Mouse (Mus musculus) CH12.LX (cell line): ENCODE measurements around the gene Hand2. TPM values are rescaled to one million over a fixed set of nuclear protein-coding genes. Genes with fewer than 3 reads are reported as not detected.

Experiments
- DNase-seq: peaks from one replicate; pipeline ENCODE4 v3.0.0-alpha.2; 2013; ENCODE audit errors: extremely low read depth
- H3K27ac ChIP-seq: 2 replicates; pipeline ENCODE4 v1.5.1; 2012; ENCODE audit warnings: low read depth, mild to moderate bottlenecking, control low read depth, moderate library complexity; ENCODE audit not compliant: insufficient read depth
- H3K27me3 ChIP-seq: replicated peaks from 2 replicates; pipeline ENCODE3; 2012; ENCODE audit warnings: inconsistent platforms
- H3K36me3 ChIP-seq, 2 experiments: replicated peaks in 1 of 2; 2 replicates each; pipeline versions ENCODE3 to v1.6.1; 2012; ENCODE audit warnings: inconsistent platforms in 1 of 2, low read length in 1 of 2, mild to moderate bottlenecking in 1 of 2, mixed read lengths in 1 of 2, moderate library complexity in 1 of 2; ENCODE audit not compliant: control insufficient read depth in 1 of 2, insufficient read depth in 1 of 2
- H3K4me1 ChIP-seq, 2 experiments: 2 replicates each; pipeline ENCODE4 v1.6.1; 2012; ENCODE audit warnings: inconsistent platforms in 1 of 2, moderate library complexity in 1 of 2; ENCODE audit not compliant: insufficient read depth in 2 of 2, control insufficient read depth in 1 of 2
- H3K4me2 ChIP-seq: 2 replicates; pipeline ENCODE4 v1.6.1; 2012; ENCODE audit warnings: low read depth, mild to moderate bottlenecking, control low read depth; ENCODE audit not compliant: poor library complexity, insufficient read depth, severe bottlenecking
- H3K4me3 ChIP-seq, 3 experiments: fragments of 150-350 bp in 1 of 3; sonication (generic) in 1 of 3; replicated peaks in 1 of 3; 2 replicates each; pipeline versions ENCODE3 to v1.5.1; 2011 to 2012; ENCODE audit warnings: low read depth in 2 of 3, low read length in 2 of 3, mild to moderate bottlenecking in 2 of 3, moderate library complexity in 2 of 3, control low read depth in 1 of 3, improper control_type of control experiment in 1 of 3, inconsistent platforms in 1 of 3, mixed read lengths in 1 of 3; ENCODE audit not compliant: poor library complexity in 1 of 3
- H3K79me2 ChIP-seq: replicated peaks from 2 replicates; pipeline ENCODE4 v1.6.1; 2012; ENCODE audit warnings: mild to moderate bottlenecking, moderate library complexity; ENCODE audit not compliant: control insufficient read depth, poor library complexity, insufficient read depth, severe bottlenecking; ENCODE audit errors: extremely low read depth
- H3K9ac ChIP-seq: 2 replicates; pipeline ENCODE4 v1.6.1; 2012; ENCODE audit warnings: low read depth, mild to moderate bottlenecking, control low read depth, moderate library complexity; ENCODE audit not compliant: insufficient read depth
- H3K9me3 ChIP-seq: replicated peaks from 2 replicates; pipeline ENCODE3; 2012; ENCODE audit warnings: low read length, inconsistent platforms, mixed read lengths
- BHLHE40 ChIP-seq: IDR thresholded peaks from 2 replicates; pipeline ENCODE4 v1.6.1; 2011; ENCODE audit warnings: mild to moderate bottlenecking, low read depth, low read length, improper control_type of control experiment
- CHD1 ChIP-seq: IDR thresholded peaks from 2 replicates; pipeline ENCODE4 v1.6.1; 2012; ENCODE audit warnings: low read depth, low read length, improper control_type of control experiment, inconsistent platforms
- CHD2 ChIP-seq: IDR thresholded peaks from 2 replicates; pipeline ENCODE4 v1.6.1; 2011; ENCODE audit warnings: low read length, improper control_type of control experiment
- CTCF ChIP-seq, 2 experiments: IDR thresholded peaks in 1 of 2; conservative IDR thresholded peaks in 1 of 2; 2 replicates each; pipeline ENCODE4 v1.5.1; 2011 to 2012; ENCODE audit warnings: low read depth in 2 of 2, low read length in 2 of 2, improper control_type of control experiment in 1 of 2, inconsistent platforms in 1 of 2, mild to moderate bottlenecking in 1 of 2, moderate library complexity in 1 of 2
- ELF1 ChIP-seq: IDR thresholded peaks from 2 replicates; pipeline ENCODE4 v1.6.1; 2014; ENCODE audit warnings: low read depth, mild to moderate bottlenecking, inconsistent platforms, low read length, improper control_type of control experiment
- EP300 ChIP-seq: IDR thresholded peaks from 2 replicates; pipeline ENCODE4 v1.6.1; 2011; ENCODE audit warnings: low read length, improper control_type of control experiment
- ETS1 ChIP-seq: conservative IDR thresholded peaks from 2 replicates; pipeline ENCODE4 v1.6.1; 2012; ENCODE audit warnings: low read depth, mild to moderate bottlenecking, inconsistent platforms, low read length, improper control_type of control experiment, moderate library complexity
- HCFC1 ChIP-seq: IDR thresholded peaks from 2 replicates; pipeline ENCODE4 v1.6.1; 2012; ENCODE audit warnings: low read depth, mild to moderate bottlenecking, inconsistent platforms, low read length, improper control_type of control experiment
- IRF4 ChIP-seq: IDR thresholded peaks from 2 replicates; pipeline ENCODE4 v1.6.1; 2014; ENCODE audit warnings: low read depth, mild to moderate bottlenecking, inconsistent platforms, low read length, improper control_type of control experiment
- JUN ChIP-seq: IDR thresholded peaks from 2 replicates; pipeline ENCODE4 v1.6.1; 2011; ENCODE audit warnings: low read depth, mild to moderate bottlenecking, low read length, improper control_type of control experiment, moderate library complexity; ENCODE audit not compliant: insufficient read depth
- JUND ChIP-seq: conservative IDR thresholded peaks from 2 replicates; pipeline ENCODE4 v1.6.1; 2011; ENCODE audit warnings: low read depth, low read length, improper control_type of control experiment
- KAT2A ChIP-seq: IDR thresholded peaks from 2 replicates; pipeline ENCODE4 v1.6.1; 2012; ENCODE audit warnings: low read length, improper control_type of control experiment, inconsistent platforms; ENCODE audit not compliant: insufficient replicate concordance
- MAFK ChIP-seq: IDR thresholded peaks from 2 replicates; pipeline ENCODE4 v1.6.1; 2011; ENCODE audit warnings: low read length, improper control_type of control experiment; ENCODE audit not compliant: insufficient replicate concordance
- MAZ ChIP-seq: IDR thresholded peaks from 2 replicates; pipeline ENCODE4 v1.6.1; 2012; ENCODE audit warnings: low read depth, mild to moderate bottlenecking, inconsistent platforms, low read length, improper control_type of control experiment, moderate library complexity
- MEF2A ChIP-seq: IDR thresholded peaks from 2 replicates; pipeline ENCODE4 v1.6.1; 2014; ENCODE audit warnings: low read depth, mild to moderate bottlenecking, inconsistent platforms, low read length, improper control_type of control experiment, borderline replicate concordance
- MYC ChIP-seq: IDR thresholded peaks from 2 replicates; pipeline ENCODE4 v1.6.1; 2011; ENCODE audit warnings: low read depth, mild to moderate bottlenecking, improper control_type of control experiment, low read length
- NELFE ChIP-seq: IDR thresholded peaks from 2 replicates; pipeline ENCODE4 v1.6.1; 2011; ENCODE audit warnings: low read depth, low read length, improper control_type of control experiment
- NRF1 ChIP-seq: IDR thresholded peaks from 2 replicates; pipeline ENCODE4 v1.6.1; 2014; ENCODE audit warnings: low read depth, mild to moderate bottlenecking, inconsistent platforms, low read length, improper control_type of control experiment, moderate library complexity
- PAX5 ChIP-seq: IDR thresholded peaks from 2 replicates; pipeline ENCODE4 v1.6.1; 2012; ENCODE audit warnings: low read length, inconsistent platforms, mixed read lengths
- POLR2A ChIP-seq: IDR thresholded peaks from 2 replicates; pipeline ENCODE4 v1.6.1; 2011; ENCODE audit warnings: low read depth, mild to moderate bottlenecking, improper control_type of control experiment, low read length
- POLR2AphosphoS2 ChIP-seq: IDR thresholded peaks from 2 replicates; pipeline ENCODE4 v1.6.1; 2011; ENCODE audit warnings: low read depth, low read length, improper control_type of control experiment
- RAD21 ChIP-seq: IDR thresholded peaks from 2 replicates; pipeline ENCODE4 v1.6.1; 2011; ENCODE audit warnings: low read depth, mild to moderate bottlenecking, low read length, improper control_type of control experiment, moderate library complexity
- SIN3A ChIP-seq: IDR thresholded peaks from 2 replicates; pipeline ENCODE4 v1.6.1; 2012; ENCODE audit warnings: low read length, improper control_type of control experiment, inconsistent platforms
- SMC3 ChIP-seq: IDR thresholded peaks from 2 replicates; pipeline ENCODE4 v1.6.1; 2011; ENCODE audit warnings: low read depth, low read length, improper control_type of control experiment
- TBP ChIP-seq: conservative IDR thresholded peaks from 2 replicates; pipeline ENCODE4 v1.6.1; 2011; ENCODE audit warnings: low read depth, low read length, improper control_type of control experiment
- TCF12 ChIP-seq: IDR thresholded peaks from 2 replicates; pipeline ENCODE4 v1.6.1; 2014; ENCODE audit warnings: low read depth, mild to moderate bottlenecking, inconsistent platforms, low read length, improper control_type of control experiment
- UBTF ChIP-seq: IDR thresholded peaks from 2 replicates; pipeline ENCODE4 v1.6.1; 2012; ENCODE audit warnings: low read depth, mild to moderate bottlenecking, inconsistent platforms, low read length, improper control_type of control experiment, moderate library complexity
- USF1 ChIP-seq: IDR thresholded peaks from 2 replicates; pipeline ENCODE4 v1.6.1; 2014; ENCODE audit warnings: low read depth, mild to moderate bottlenecking, inconsistent platforms, low read length, improper control_type of control experiment
- USF2 ChIP-seq: conservative IDR thresholded peaks from 2 replicates; pipeline ENCODE4 v1.6.1; 2011; ENCODE audit warnings: low read depth, low read length, improper control_type of control experiment
- ZMIZ1 ChIP-seq: IDR thresholded peaks from 2 replicates; pipeline ENCODE4 v1.6.1; 2012; ENCODE audit warnings: low read depth, mild to moderate bottlenecking, inconsistent platforms, low read length, improper control_type of control experiment
- ZNF384 ChIP-seq: IDR thresholded peaks from 2 replicates; pipeline ENCODE4 v1.6.1; 2012; ENCODE audit warnings: low read depth, low read length, improper control_type of control experiment, inconsistent platforms
- dilution Hi-C: fragments of 300-500 bp; cut with MboI; formaldehyde crosslinking; loops from 2 replicates; pipeline ENCODE4 v1.14.3; 2020; ENCODE audit warnings: low sequenced_read_pairs; ENCODE audit not compliant: extremely low pct_unique_long_range_greater_than_20kb, extremely low pct_ligation_motif_present
- in situ Hi-C: fragments of 300-500 bp; cut with MboI; formaldehyde crosslinking; loops from 3 replicates; pipeline ENCODE4 v1.14.3; 2019; ENCODE audit warnings: low sequenced_read_pairs, low pct_ligation_motif_present, low pct_unique_long_range_greater_than_20kb, mixed read lengths
- polyA plus RNA-seq: library from polyadenylated mRNA; unstranded; fragments of >175 nt; gene quantifications from 2 replicates; pipeline ENCODE4 v1.2.1, GENCODE M21; 2012; ENCODE audit warnings: low read depth; ENCODE audit not compliant: insufficient read length
- total RNA-seq, 2 experiments: library from RNA; depleted of rRNA; stranded (reverse); fragments of 300-350 nt in 1 of 2; fragments of >200 nt in 1 of 2; gene quantifications; 2 replicates each; pipeline ENCODE4 v1.2.3; 2012 to 2014

The Hand2 gene
- total and polyA plus RNA-seq, 3 experiments = not detected

- Histone ChIP-seq H3K27me3 (no peaks in the 10 kb centered on the region), H3K9me3 (peaks cover 5% of the 10 kb centered on the region), H3K79me2 (no peaks in the 10 kb centered on the region)
- TF ChIP-seq MAZ (no peak), POLR2AphosphoS2 (no peak), ELF1 (no peak), IRF4 (no peak), NELFE (no peak), TBP (no peak), MYC (no peak), JUN (no peak), SMC3 (no peak), ETS1 (no peak), KAT2A (no peak), CTCF (conservative IDR thresholded peaks at IDR 0.05 in 1 of 2, IDR thresholded peaks at IDR 0.05 in 1 of 2; ENCODE audit: low read depth in 2 of 2, low read length in 2 of 2) (no peak), HCFC1 (no peak), SIN3A (no peak), MAFK (no peak)
- TF ChIP-seq, all 38 proteins: peak for 0
- no peak overlapping the region for H3K9ac ChIP-seq
- H3K4me3 ChIP-seq = no peak overlapping the region
- in situ Hi-C loops = no loop called here
- DNase-seq = no peak
- H3K27ac ChIP-seq = no peak overlapping the region
- H3K36me3 ChIP-seq = no peaks in the 10 kb centered on the region
- dilution Hi-C loops = no loop called here
- peaks cover 0 to 3% of the 10 kb centered on the region in 2 experiments; a peak in 2 of 4 replicates for H3K4me1 ChIP-seq
- H3K4me2 ChIP-seq = no peak overlapping the region
Measured at GRCm38 (mm10) chr8:57362881-57363280, 42.1 kb downstream of the Hand2 start.

- Histone ChIP-seq H3K9ac (no peak overlapping the region), H3K4me1 (no peaks in the 10 kb centered on the region), H3K36me3 (no peaks in the 10 kb centered on the region), H3K27ac (no peak overlapping the region), H3K79me2 (no peaks in the 10 kb centered on the region), H3K4me2 (no peak overlapping the region), H3K27me3 (no peaks in the 10 kb centered on the region), H3K4me3 (no peak overlapping the region), H3K9me3 (no peaks in the 10 kb centered on the region)
- no peak for TF ChIP-seq TBP
- no peak for TF ChIP-seq CHD2
- no peak for TF ChIP-seq TCF12
- no peak for TF ChIP-seq CHD1
- TF ChIP-seq USF2 = no peak
- peak in 1 of 2 experiments; percentile 48; a peak in 2 of 4 replicates for TF ChIP-seq CTCF (conservative IDR thresholded peaks at IDR 0.05 in 1 of 2, IDR thresholded peaks at IDR 0.05 in 1 of 2; ENCODE audit: low read depth in 2 of 2, low read length in 2 of 2)
- no peak for TF ChIP-seq MYC
- no peak for TF ChIP-seq MAFK
- no peak for TF ChIP-seq JUND
- no peak for TF ChIP-seq UBTF
- TF ChIP-seq ZNF384 = no peak
- peak; percentile 22; the same call in 1 of the 2 replicates for TF ChIP-seq SMC3
- no peak for TF ChIP-seq JUN
- TF ChIP-seq EP300 = no peak
- no peak for TF ChIP-seq SIN3A
- no peak for TF ChIP-seq HCFC1
- no peak for TF ChIP-seq POLR2A
- no peak for TF ChIP-seq NELFE
- TF ChIP-seq IRF4 = no peak
- no peak for TF ChIP-seq NRF1
- TF ChIP-seq ZMIZ1 = no peak
- TF ChIP-seq USF1 = no peak
- TF ChIP-seq MAZ = no peak
- no peak for TF ChIP-seq BHLHE40
- TF ChIP-seq MEF2A = no peak
- TF ChIP-seq PAX5 = no peak
- TF ChIP-seq RAD21 = peak; percentile 17
- DNase-seq = peak; percentile 19
- dilution Hi-C loops (no loop called here), in situ Hi-C loops (no loop called here)
Measured at GRCm38 (mm10) chr8:57374044-57374443, 53.3 kb downstream of the Hand2 start.
